Mouse (Mus musculus) cortical plate, adult 2 months (tissue): ENCODE results near the gene Akr1c18. TPM values are rescaled to one million over a fixed set of nuclear protein-coding genes. Genes with fewer than 3 reads are reported as not detected.

ENCODE experiments used
- H3K27ac ChIP-seq: fragments of 200-500 bp; 2 replicates; pipeline ENCODE4 v1.5.1; 2012; ENCODE audit warnings: low read length, control low read depth, inconsistent platforms; ENCODE audit not compliant: insufficient read depth
- H3K4me1 ChIP-seq: fragments of 200-500 bp; 2 replicates; pipeline ENCODE4 v1.6.1; 2011; ENCODE audit warnings: low read length; ENCODE audit not compliant: control insufficient read depth, insufficient read depth
- H3K4me3 ChIP-seq: fragments of 200-500 bp; 2 replicates; pipeline ENCODE4 v1.5.1; 2011; ENCODE audit warnings: mild to moderate bottlenecking, low read length, control low read depth; ENCODE audit not compliant: insufficient read depth
- CTCF ChIP-seq: fragments of 200-500 bp; IDR thresholded peaks from 2 replicates; pipeline ENCODE4 v1.5.1; 2011; ENCODE audit warnings: mild to moderate bottlenecking, control low read depth, low read length; ENCODE audit not compliant: insufficient read depth; ENCODE audit errors: extremely low read depth
- POLR2A ChIP-seq: fragments of 200-500 bp; IDR thresholded peaks from 2 replicates; pipeline ENCODE4 v1.6.1; 2011; ENCODE audit warnings: mild to moderate bottlenecking, low read length, control low read depth; ENCODE audit not compliant: insufficient read depth; ENCODE audit errors: extremely low read depth
- polyA plus RNA-seq: library from polyadenylated mRNA; depleted of rRNA; stranded (reverse); fragments of >200 nt; gene quantifications from 2 replicates; pipeline ENCODE4 v1.2.3, GENCODE M21; 2012; rRNA removed

Gene Akr1c18
- polyA plus RNA-seq, 1 experiment: 2.0 TPM

DNA sequence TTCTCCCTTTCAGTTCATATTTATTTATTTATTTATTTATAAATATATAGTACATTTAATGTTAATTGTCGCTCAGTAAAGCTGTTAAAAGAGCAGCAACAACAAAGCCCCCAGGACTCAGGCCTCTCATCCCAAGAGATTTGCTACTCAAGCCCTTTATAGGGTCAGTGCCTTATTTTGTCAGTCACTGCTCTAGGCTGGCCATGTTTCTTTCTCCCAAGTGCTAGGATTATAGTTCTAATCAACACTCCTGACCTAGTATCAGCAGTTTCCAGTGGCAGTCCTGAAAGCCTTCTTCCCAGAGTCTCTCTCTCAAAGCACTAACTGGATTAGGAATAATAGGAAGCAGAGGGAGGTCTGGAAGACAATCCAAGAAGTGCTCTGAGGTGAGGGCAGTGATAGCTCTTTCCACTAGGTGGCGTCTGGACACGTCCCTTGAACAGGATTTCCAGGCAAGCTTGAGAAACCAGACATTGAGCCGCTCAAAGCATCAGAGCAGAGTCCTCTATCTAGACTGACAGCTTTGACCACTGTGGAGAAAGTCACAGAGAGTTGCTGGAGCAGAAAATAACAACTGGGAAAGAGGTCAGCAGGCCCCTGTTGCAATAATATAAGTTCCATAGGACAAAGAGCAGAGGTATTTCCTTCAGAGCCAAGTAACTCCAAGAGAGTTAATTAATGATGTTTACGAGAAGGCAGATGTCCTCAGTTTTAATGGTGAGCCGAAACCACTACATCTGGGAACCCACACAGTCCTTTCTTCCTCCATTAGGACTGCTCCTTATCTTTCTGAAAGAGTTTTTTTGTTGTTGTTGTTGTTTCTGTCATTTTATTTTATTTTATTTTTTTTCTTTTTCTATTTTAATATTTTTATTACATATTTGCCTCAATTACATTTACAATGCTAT, 39.9 kb downstream of the Akr1c18 start:
- no peak for TF ChIP-seq POLR2A
- peak; percentile 60 for TF ChIP-seq CTCF

GRCm38 (mm10) chr13:4102721-4103120, 47.7 kb downstream of the Akr1c18 start:
- H3K27ac ChIP-seq: no peak overlapping the region
- TF ChIP-seq CTCF (no peak), POLR2A (no peak)
- no peak overlapping the region for H3K4me3 ChIP-seq
- H3K4me1 ChIP-seq: no peaks in the 10 kb centered on the region

More for the DNA sequence above, 39.9 kb downstream of the Akr1c18 start:
- Histone ChIP-seq H3K4me1 (no peaks in the 10 kb centered on the region), H3K4me3 (no peak overlapping the region), H3K27ac (no peak overlapping the region)

- Histone ChIP-seq H3K27ac (no peak overlapping the region), H3K4me1 (no peaks in the 10 kb centered on the region), H3K4me3 (no peak overlapping the region)
- TF ChIP-seq POLR2A (no peak), CTCF (no peak)
Observed at GRCm38 (mm10) chr13:4101691-4102090, 48.8 kb downstream of the Akr1c18 start.

Other genes with a start within 250 kb of the Akr1c18 start
- 18.5 and 18.7 TPM in 2 replicates for gene Net1, start 232.4 kb downstream of the Akr1c18 start, polyA plus RNA-seq
- not detected in 2 replicates for gene Tubal3, start 232.4 kb downstream of the Akr1c18 start, polyA plus RNA-seq
- not detected in 2 replicates for gene Ucn3, start 205.3 kb downstream of the Akr1c18 start, polyA plus RNA-seq
- gene Akr1c14, start 101.6 kb downstream of the Akr1c18 start, polyA plus RNA-seq: 1.7 and 2.6 TPM in 2 replicates
- 0.38 and 0.40 TPM in 2 replicates for gene Akr1c13, start 40.5 kb upstream of the Akr1c18 start, polyA plus RNA-seq
- not detected in 2 replicates for gene Akr1c19, start 78.0 kb upstream of the Akr1c18 start, polyA plus RNA-seq
- gene Akr1c12, start 128.8 kb upstream of the Akr1c18 start, polyA plus RNA-seq: not detected in 2 replicates